Mouse (Mus musculus) T-cell, adult 66 days (primary cell): ENCODE measurements around the gene Gm43064. TPM values are rescaled to one million over a fixed set of nuclear protein-coding genes. Genes with fewer than 3 reads are reported as not detected.

ENCODE experiments used
- total RNA-seq, 2 experiments: library from RNA; stranded (reverse); gene quantifications; 3 replicates in 1 of 2; 4 replicates in 1 of 2; pipeline ENCODE4 v1.2.4; 2023

Gm43064 gene
- under 1 TPM in 1 of 2 experiments, not detected in 1; 0.68 TPM for total RNA-seq

GRCm38 (mm10) chr3:103808891-103809798, at the start of gene Gm43064, which contains the start of the genes Dclre1b and Ap4b1:
TSS of gene Gm43064 (plus strand) at chr3:103809573.
TSS of gene Dclre1b (minus strand) at chr3:103809444.
TSS of gene Ap4b1 (plus strand) at chr3:103809520.

GRCm38 (mm10) chr3:103791230-103792110, 17.9 kb upstream of the Gm43064 start, which contains the start of gene Hipk1:
TSS of gene Hipk1 (minus strand) at chr3:103791563.

GRCm38 (mm10) chr3:103832426-103832825, 23.1 kb downstream of the Gm43064 start, which contains the start of gene Bcl2l15:
TSS of gene Bcl2l15 (plus strand) at chr3:103832601.

DNA sequence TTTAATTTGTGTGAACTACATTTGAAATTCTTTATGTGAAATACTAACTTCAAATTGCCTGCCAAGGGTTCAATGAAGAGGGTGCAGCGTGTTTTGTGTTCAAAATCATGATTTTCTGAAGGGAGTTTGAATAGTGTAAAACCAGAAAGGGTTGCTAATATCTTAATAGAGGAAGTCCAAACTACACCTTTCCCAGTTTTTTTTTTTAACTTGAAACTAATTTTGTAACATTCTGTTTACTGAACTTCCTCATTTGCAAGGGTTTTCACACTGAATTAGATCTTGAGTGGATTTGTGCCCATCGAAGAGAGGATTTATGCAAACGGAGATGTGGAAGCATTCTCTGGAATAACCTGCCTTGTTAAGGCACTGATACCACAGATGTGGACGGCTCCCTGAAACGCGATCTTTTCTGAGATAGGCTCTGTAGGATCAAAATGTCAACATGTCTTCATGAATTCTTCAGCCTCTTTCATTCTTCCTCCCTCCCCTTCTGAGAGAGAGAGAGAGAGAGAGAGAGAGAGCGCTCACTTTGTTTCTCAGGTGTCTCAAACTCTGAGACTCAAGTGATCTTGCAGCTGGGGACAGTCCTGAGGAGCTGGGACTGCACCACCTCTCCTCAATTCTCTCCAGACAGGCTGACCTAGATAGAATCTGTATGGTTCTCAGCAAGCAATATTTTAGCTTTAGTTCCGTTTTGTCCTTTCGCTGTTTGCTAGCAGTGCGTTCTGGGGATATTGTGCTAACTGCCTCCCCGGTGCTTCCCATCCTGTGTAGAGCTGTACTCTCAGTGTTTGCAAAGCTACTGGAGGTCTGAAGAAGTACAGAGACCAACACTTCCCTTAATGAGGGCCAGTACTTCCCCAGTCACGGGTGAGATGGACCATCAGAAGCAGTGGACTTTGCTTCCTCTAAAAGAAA, 49.8 kb downstream of the Gm43064 start, which contains the start of gene Ptpn22:
Gene Ptpn22 (plus strand): TSS at position 915 of the 921 bp plus-strand sequence.

Other genes with a start within 250 kb of the Gm43064 start
- 1 to 10 TPM in 1 of 2 experiments, under 1 TPM in 1; 0.68 to 1.7 TPM for gene Syt6, start 234.3 kb upstream of the Gm43064 start, total RNA-seq
- 1 to 10 TPM in 1 of 2 experiments, not detected in 1; 1.4 TPM for gene Atg4a-ps, start 163.5 kb upstream of the Gm43064 start, total RNA-seq
- 10 to 100 TPM; 14.8 to 15.2 TPM for gene Olfml3, start 71.6 kb upstream of the Gm43064 start, total RNA-seq
- gene Gm10964, start 70.2 kb upstream of the Gm43064 start, total RNA-seq = not detected
- gene Hipk1, start 18.0 kb upstream of the Gm43064 start, total RNA-seq = 100 to 1,000 TPM; 208 to 219 TPM
- gene Dclre1b, start 129 bp upstream of the Gm43064 start, total RNA-seq = 10 to 100 TPM; 20.1 to 28.8 TPM
- gene Ap4b1, start 53 bp upstream of the Gm43064 start, total RNA-seq = 10 to 100 TPM; 16.0 to 21.6 TPM
- 1 to 10 TPM; 1.2 to 2.1 TPM for gene Bcl2l15, start 23.0 kb downstream of the Gm43064 start, total RNA-seq
- 100 to 1,000 TPM; 258 to 301 TPM for gene Ptpn22, start 50.2 kb downstream of the Gm43064 start, total RNA-seq
- gene Rsbn1, start 104.5 kb downstream of the Gm43064 start, total RNA-seq = 10 to 100 TPM; 40.3 to 43.4 TPM
- 10 to 100 TPM; 34.5 to 35.6 TPM for gene Phtf1, start 158.5 kb downstream of the Gm43064 start, total RNA-seq